ENCODE assay signal across 26 mouse cellular contexts in genomic region chr11:32035831-32036230, GRCm38 (mm10). TPM values are rescaled to one million over a fixed set of nuclear protein-coding genes. Genes with fewer than 3 reads are reported as not detected.
A peak's percentile ranks its signal among the peaks of the same experiment; 100 is the strongest.
DNase-seq lines count a peak whose midpoint lies in the region; ATAC-seq and TF ChIP-seq lines count a peak whose summit lies in the region.
"Had no signal": no experiment of that assay in that cellular context is flagged by ENCODE, and none has a peak within 500 bp of the region (broad histone marks: within the 10 kb centered on the region; RNA-seq: fewer than 3 reads in every experiment).

No protein-coding gene starts in this region.

- H3K9ac ChIP-seq in forebrain, embryonic 13.5 days = 0 out of 2 replicates have a peak overlapping the region, but pooled peaks have one; percentile 7
- no peak overlapping the region for H3K9ac ChIP-seq in hindbrain, postnatal 0 days (replicated peaks; ENCODE audit: low read length)
- H3K9ac ChIP-seq: heart, embryonic 15.5 days; intestine, embryonic 15.5 days; limb, embryonic 13.5 days; liver, embryonic 12.5 days; neural tube, embryonic 12.5 days had no signal

- H3K4me3 ChIP-seq in forebrain, embryonic 13.5 days = no peak overlapping the region
- no peak overlapping the region for H3K4me3 ChIP-seq in forebrain, embryonic 10.5 days
- no peak overlapping the region for H3K4me3 ChIP-seq in left cerebral cortex, adult 2 months
- H3K4me3 ChIP-seq in hindbrain, postnatal 0 days (ENCODE audit: low read length) = no peak overlapping the region
- H3K4me3 ChIP-seq in olfactory bulb, adult 2 months (ENCODE audit: insufficient read depth, low read depth, low read length) = no peak overlapping the region
- H3K4me3 ChIP-seq: gastrocnemius, adult 2 months; heart, embryonic 15.5 days; intestine, embryonic 15.5 days; limb, embryonic 13.5 days; liver, embryonic 12.5 days; neural tube, embryonic 12.5 days had no signal

- no peak for TF ChIP-seq POLR2A in olfactory bulb, adult 2 months (IDR thresholded peaks at IDR 0.05; ENCODE audit: insufficient read depth, low read depth, low read length)

- no peak for ATAC-seq in forebrain, embryonic 13.5 days
- ATAC-seq in hindbrain, postnatal 0 days = no peak
- ATAC-seq: activated CD4-positive, CD25-positive, alpha-beta regulatory T cell, adult 4 months; intestine, embryonic 15.5 days; liver, embryonic 12.5 days had no signal

- no peak overlapping the region for H3K4me2 ChIP-seq in forebrain, embryonic 13.5 days
- H3K4me2 ChIP-seq in hindbrain, postnatal 0 days (ENCODE audit: low read depth, low read length) = no peak overlapping the region
- H3K4me2 ChIP-seq: heart, embryonic 15.5 days; intestine, embryonic 15.5 days; limb, embryonic 13.5 days; liver, embryonic 12.5 days; neural tube, embryonic 12.5 days had no signal

- H3K9me3 ChIP-seq in forebrain, embryonic 13.5 days (replicated peaks) = no peaks in the 10 kb centered on the region
- no peaks in the 10 kb centered on the region for H3K9me3 ChIP-seq in forebrain, embryonic 10.5 days
- no peaks in the 10 kb centered on the region for H3K9me3 ChIP-seq in hindbrain, postnatal 0 days (ENCODE audit: low read length)
- H3K9me3 ChIP-seq: heart, embryonic 15.5 days; intestine, embryonic 15.5 days; limb, embryonic 13.5 days; liver, embryonic 12.5 days; neural tube, embryonic 12.5 days had no signal

- peaks cover 53% of the 10 kb centered on the region for H3K4me1 ChIP-seq in forebrain, embryonic 13.5 days
- H3K4me1 ChIP-seq in forebrain, embryonic 10.5 days = peaks cover 6% of the 10 kb centered on the region; the same call in 1 of the 2 replicates
- 0 out of 2 replicates have a peak, but pooled peaks cover 2% of the 10 kb centered on the region for H3K4me1 ChIP-seq in hindbrain, postnatal 0 days (ENCODE audit: insufficient read depth, low read length)
- peaks cover 28% of the 10 kb centered on the region for H3K4me1 ChIP-seq in olfactory bulb, adult 2 months (ENCODE audit: control insufficient read depth, insufficient read depth, low read length)
- H3K4me1 ChIP-seq: intestine, embryonic 15.5 days; liver, embryonic 12.5 days had no signal

- peaks cover 15% of the 10 kb centered on the region; the same call in 1 of the 2 replicates for H3K36me3 ChIP-seq in forebrain, embryonic 13.5 days (ENCODE audit: poor library complexity, severe bottlenecking)
- H3K36me3 ChIP-seq in forebrain, embryonic 10.5 days (replicated peaks) = no peaks in the 10 kb centered on the region
- no peaks in the 10 kb centered on the region for H3K36me3 ChIP-seq in hindbrain, postnatal 0 days (ENCODE audit: insufficient read depth, low read length)
- H3K36me3 ChIP-seq: heart, embryonic 15.5 days; intestine, embryonic 15.5 days; limb, embryonic 13.5 days; liver, embryonic 12.5 days; neural tube, embryonic 12.5 days had no signal

- TF ChIP-seq CTCF in left cerebral cortex, adult 2 months (IDR thresholded peaks at IDR 0.05) = no peak
- no peak for TF ChIP-seq CTCF in hindbrain, postnatal 0 days (IDR thresholded peaks at IDR 0.05; ENCODE audit: low read depth)
- TF ChIP-seq CTCF in olfactory bulb, adult 2 months (IDR thresholded peaks at IDR 0.05; ENCODE audit: insufficient read depth, low read depth, low read length) = no peak

- intact Hi-C loops in left cerebral cortex, adult 2 months (cut with DNase I) = no loop called here

- H3K27me3 ChIP-seq in forebrain, embryonic 13.5 days = no peaks in the 10 kb centered on the region
- H3K27me3 ChIP-seq in forebrain, embryonic 10.5 days (ENCODE audit: poor library complexity, severe bottlenecking) = no peaks in the 10 kb centered on the region
- no peaks in the 10 kb centered on the region for H3K27me3 ChIP-seq in hindbrain, postnatal 0 days (ENCODE audit: insufficient read depth, low read length)
- H3K27me3 ChIP-seq: intestine, embryonic 15.5 days; limb, embryonic 13.5 days; liver, embryonic 12.5 days; neural tube, embryonic 12.5 days had no signal

- no peak overlapping the region; the same call in 1 of the 2 replicates for H3K27ac ChIP-seq in forebrain, embryonic 13.5 days
- H3K27ac ChIP-seq in forebrain, embryonic 10.5 days = no peak overlapping the region
- peak overlapping the region; percentile 66 for H3K27ac ChIP-seq in left cerebral cortex, adult 2 months
- peak overlapping the region; percentile 9; the same call in 1 of the 2 replicates for H3K27ac ChIP-seq in hindbrain, postnatal 0 days
- peak overlapping the region; percentile 9 for H3K27ac ChIP-seq in olfactory bulb, adult 2 months (ENCODE audit: insufficient read depth, low read depth, low read length)
- H3K27ac ChIP-seq: gastrocnemius, adult 2 months; heart, embryonic 15.5 days; intestine, embryonic 15.5 days; limb, embryonic 13.5 days; liver, embryonic 12.5 days; neural tube, embryonic 12.5 days had no signal

- no peak for DNase-seq in forebrain, embryonic 10.5 days (ENCODE audit: extremely low spot score, low spot score)
- no peak for DNase-seq in left cerebral cortex, adult 2 months (ENCODE audit: extremely low spot score in 1 of 2, low spot score in 2 of 2)
- DNase-seq in left cerebral cortex, adult 18-20 months (ENCODE audit: low spot score in 2 of 2) = no peak
- DNase-seq in hindbrain, postnatal 0 days (ENCODE audit: low spot score) = no peak
- no peak for DNase-seq in right cerebral cortex, postnatal 25 days
- DNase-seq: adrenal gland, postnatal 10 days; cerebellum, adult 2 months; cerebellum, postnatal 25 days; embryo, embryonic 11 days; gastrocnemius, adult 2 months; heart, postnatal 36 days; kidney, adult 8-10 months; kidney, postnatal 14 days; layer of hippocampus, postnatal 36 days; lung, adult 18-20 months; lung, postnatal 10 days; thymus, adult 18-20 months; thymus, postnatal 36 days had no signal

- WGBS in forebrain, embryonic 13.5 days = 83% methylated on average over 5 of the region's 5 CpGs
- WGBS in forebrain, embryonic 10.5 days = 84% methylated on average over 5 of the region's 5 CpGs
- 70% methylated on average over 5 of the region's 5 CpGs for WGBS in hindbrain, postnatal 0 days
- 51% methylated on average over 5 of the region's 5 CpGs for WGBS in olfactory bulb, adult 2 months

RNA-seq across cellular contexts. Expression of gene Nsg2, which starts 35.6 kb away (rescaled TPM):
- polyA plus RNA-seq in forebrain, embryonic 13.5 days (2015; fragmentation: Nextera tagmentation; extraction: Ambion mirVana) = 358 and 394 TPM in 2 replicates
- 9.8 and 16.1 TPM in 2 replicates for polyA plus RNA-seq in forebrain, embryonic 10.5 days (2016; fragmentation: Nextera tagmentation; extraction: Ambion mirVana)
- 100 to 1,000 TPM; 605 to 615 TPM for total RNA-seq in left cerebral cortex, adult 2 months (2021)
- 100 to 1,000 TPM; 645 to 708 TPM for total RNA-seq in left cerebral cortex, adult 18-20 months (2021)
- 646 and 650 TPM in 2 replicates for total RNA-seq in hindbrain, postnatal 0 days (2014; rRNA removed)
- polyA plus RNA-seq in hindbrain, postnatal 0 days (2015; fragmentation: Nextera tagmentation; extraction: Ambion mirVana) = 407 and 433 TPM in 2 replicates
- 206 and 450 TPM in 2 replicates for polyA plus RNA-seq in olfactory bulb, adult 2 months (2012; ENCODE audit: insufficient read depth, insufficient read length, low replicate concordance, missing spikeins)
- total RNA-seq: gastrocnemius, adult 2 months had no signal

Comparison
In these comparisons a context has a peak if more than half of its experiments do, and no peak if none do; other contexts are left out.
1. RNA of gene Nsg2, which starts 35.6 kb away (polyA plus RNA-seq): 206 to 450 TPM in olfactory bulb, adult 2 months, 407 to 433 TPM in hindbrain, postnatal 0 days and 358 to 394 TPM in forebrain, embryonic 13.5 days; 9.8 to 16.1 TPM in forebrain, embryonic 10.5 days; every median in the first group is over 10 times any median in the second.
2. H3K27ac ChIP-seq: peak in left cerebral cortex, adult 2 months (single experiment), hindbrain, postnatal 0 days (single experiment) and olfactory bulb, adult 2 months (single experiment); none in forebrain, embryonic 13.5 days (single experiment) and forebrain, embryonic 10.5 days (single experiment).